Mouse (Mus musculus) macrophage (primary cell): ENCODE measurements around the gene Syndig1. TPM values are rescaled to one million over a fixed set of nuclear protein-coding genes. Genes with fewer than 3 reads are reported as not detected.

Source experiments
- H3K27ac ChIP-seq: fragments of 350-480 bp; formaldehyde crosslinking; 2 replicates; pipeline ENCODE4 v1.9.0; 2021
- H3K36me3 ChIP-seq: fragments of 350-480 bp; formaldehyde crosslinking; 2 replicates; pipeline ENCODE4 v1.9.0; 2021; ENCODE audit errors: inconsistent target
- H3K4me3 ChIP-seq: fragments of 350-480 bp; formaldehyde crosslinking; 2 replicates; pipeline ENCODE4 v1.9.0; 2021; ENCODE audit errors: inconsistent target
- H3K79me2 ChIP-seq: fragments of 350-480 bp; formaldehyde crosslinking; 2 replicates; pipeline ENCODE4 v1.9.0; 2021; ENCODE audit errors: inconsistent target
- WGBS: methylation state at CpG from one replicate; pipeline ENCODE4 v1.1.7; 2026; ENCODE audit warnings: inconsistent platforms; ENCODE audit not compliant: missing documents; 5-methylcytosine and 5-hydroxymethylcytosine counted together
- polyA plus RNA-seq: library from polyadenylated mRNA; stranded (reverse); fragments of 250-400 nt; gene quantifications from 3 replicates; pipeline ENCODE4 v1.2.4, GENCODE M21; 2018; ENCODE audit warnings: inconsistent platforms

Gene Syndig1
- polyA plus RNA-seq, 1 experiment from 2014 or later: not detected

GRCm38 (mm10) chr2:149982466-149982865 is 153.5 kb downstream of the Syndig1 start:
- Histone ChIP-seq H3K36me3 (no peaks in the 10 kb centered on the region), H3K79me2 (no peaks in the 10 kb centered on the region), H3K27ac (no peak overlapping the region), H3K4me3 (no peak overlapping the region)

GRCm38 (mm10) chr2:149983107-149983506 is 154.1 kb downstream of the Syndig1 start:
- WGBS: 67% methylated on average over 1 of the region's 1 CpGs
- no peak overlapping the region for H3K4me3 ChIP-seq
- H3K36me3 ChIP-seq: no peaks in the 10 kb centered on the region
- no peaks in the 10 kb centered on the region for H3K79me2 ChIP-seq
- no peak overlapping the region for H3K27ac ChIP-seq

- no peaks in the 10 kb centered on the region for H3K79me2 ChIP-seq
- no peaks in the 10 kb centered on the region for H3K36me3 ChIP-seq
- H3K27ac ChIP-seq: no peak overlapping the region
- no peak overlapping the region for H3K4me3 ChIP-seq
These were observed 158.6 kb downstream of the Syndig1 start for GRCm38 (mm10) chr2:149987610-149988009.

- Histone ChIP-seq H3K79me2 (no peaks in the 10 kb centered on the region), H3K4me3 (no peak overlapping the region), H3K27ac (no peak overlapping the region), H3K36me3 (no peaks in the 10 kb centered on the region)
- WGBS: 79% methylated on average over 2 of the region's 2 CpGs
These were observed 162.5 kb downstream of the Syndig1 start for GRCm38 (mm10) chr2:149991506-149991905.

- Histone ChIP-seq H3K4me3 (no peak overlapping the region), H3K36me3 (no peaks in the 10 kb centered on the region), H3K79me2 (no peaks in the 10 kb centered on the region), H3K27ac (no peak overlapping the region)
- WGBS: 90% methylated on average over 4 of the region's 4 CpGs
These were observed 163.9 kb downstream of the Syndig1 start for GRCm38 (mm10) chr2:149992921-149993320.

GRCm38 (mm10) chr2:149996382-149996964 is 167.5 kb downstream of the Syndig1 start:
- no peak overlapping the region for H3K27ac ChIP-seq
- WGBS: 78% methylated on average over 5 of the region's 5 CpGs
- no peaks in the 10 kb centered on the region for H3K36me3 ChIP-seq
- H3K4me3 ChIP-seq: no peak overlapping the region
- no peaks in the 10 kb centered on the region for H3K79me2 ChIP-seq

GRCm38 (mm10) chr2:149997657-149998056 is 168.6 kb downstream of the Syndig1 start:
- Histone ChIP-seq H3K27ac (no peak overlapping the region), H3K36me3 (no peaks in the 10 kb centered on the region)

GRCm38 (mm10) chr2:149998373-149999108 is 169.5 kb downstream of the Syndig1 start:
- Histone ChIP-seq H3K4me3 (no peak overlapping the region), H3K36me3 (no peaks in the 10 kb centered on the region), H3K79me2 (no peaks in the 10 kb centered on the region), H3K27ac (no peak overlapping the region)
- 81% methylated on average over 4 of the region's 4 CpGs for WGBS

More at GRCm38 (mm10) chr2:149997657-149998056, 168.6 kb downstream of the Syndig1 start:
- WGBS: 67% methylated on average over 1 of the region's 2 CpGs
- Histone ChIP-seq H3K79me2 (no peaks in the 10 kb centered on the region), H3K4me3 (no peak overlapping the region)

- H3K79me2 ChIP-seq: no peaks in the 10 kb centered on the region
- no peak overlapping the region for H3K27ac ChIP-seq
- 92% methylated on average over 2 of the region's 2 CpGs for WGBS
- H3K4me3 ChIP-seq: no peak overlapping the region
- H3K36me3 ChIP-seq: no peaks in the 10 kb centered on the region
These were observed 171.6 kb downstream of the Syndig1 start for GRCm38 (mm10) chr2:150000564-150000963.

GRCm38 (mm10) chr2:150003499-150003898 is 174.5 kb downstream of the Syndig1 start:
- WGBS: 91% methylated on average over 3 of the region's 3 CpGs
- Histone ChIP-seq H3K79me2 (no peaks in the 10 kb centered on the region), H3K27ac (no peak overlapping the region)

GRCm38 (mm10) chr2:150012787-150013346 is 183.9 kb downstream of the Syndig1 start:
- Histone ChIP-seq H3K27ac (no peak overlapping the region), H3K36me3 (no peaks in the 10 kb centered on the region), H3K79me2 (no peaks in the 10 kb centered on the region), H3K4me3 (no peak overlapping the region)
- whole genome bisulfite sequencing: 76% methylated on average over 6 of the region's 6 CpGs

More at GRCm38 (mm10) chr2:150003499-150003898, 174.5 kb downstream of the Syndig1 start:
- Histone ChIP-seq H3K36me3 (no peaks in the 10 kb centered on the region), H3K4me3 (no peak overlapping the region)

GRCm38 (mm10) chr2:150013785-150014184 is 184.8 kb downstream of the Syndig1 start:
- no peak overlapping the region for H3K27ac ChIP-seq
- no peak overlapping the region for H3K4me3 ChIP-seq
- 85% methylated on average over 4 of the region's 4 CpGs for WGBS
- no peaks in the 10 kb centered on the region for H3K36me3 ChIP-seq
- H3K79me2 ChIP-seq: no peaks in the 10 kb centered on the region

GRCm38 (mm10) chr2:150016303-150016702 is 187.3 kb downstream of the Syndig1 start:
- 64% methylated on average over 5 of the region's 5 CpGs for WGBS
- no peak overlapping the region for H3K27ac ChIP-seq
- H3K36me3 ChIP-seq: no peaks in the 10 kb centered on the region
- H3K79me2 ChIP-seq: no peaks in the 10 kb centered on the region
- H3K4me3 ChIP-seq: no peak overlapping the region

- H3K27ac ChIP-seq: no peak overlapping the region
- H3K4me3 ChIP-seq: no peak overlapping the region
- H3K36me3 ChIP-seq: no peaks in the 10 kb centered on the region
- H3K79me2 ChIP-seq: no peaks in the 10 kb centered on the region
- WGBS: 81% methylated on average over 2 of the region's 2 CpGs
These were observed 191.7 kb downstream of the Syndig1 start for GRCm38 (mm10) chr2:150020706-150021105.

GRCm38 (mm10) chr2:150023873-150024339 is 194.9 kb downstream of the Syndig1 start:
- Histone ChIP-seq H3K27ac (no peak overlapping the region), H3K4me3 (no peak overlapping the region), H3K36me3 (no peaks in the 10 kb centered on the region), H3K79me2 (no peaks in the 10 kb centered on the region)
- 56% methylated on average over 2 of the region's 2 CpGs for WGBS
